Mouse (Mus musculus) cerebellum, adult 11 months (tissue): ENCODE data around the gene Vcl.

Source experiments
- DNase-seq: peaks from one replicate; pipeline ENCODE4 v3.0.0; 2022

The Vcl gene

GRCm38 (mm10) chr14:20945296-20945695, 16.1 kb downstream of the Vcl start:
- no peak for DNase-seq

GRCm38 (mm10) chr14:20956021-20956420, 26.8 kb downstream of the Vcl start:
- DNase-seq, result no peak

GRCm38 (mm10) chr14:20958971-20959370, 29.8 kb downstream of the Vcl start:
- DNase-seq, result no peak

GRCm38 (mm10) chr14:20962466-20962865, 33.3 kb downstream of the Vcl start:
- DNase-seq, result no peak

- DNase-seq, result no peak
Observed at GRCm38 (mm10) chr14:20962906-20963305, 33.7 kb downstream of the Vcl start.

GRCm38 (mm10) chr14:20963863-20964262, 34.7 kb downstream of the Vcl start:
- DNase-seq, result no peak

GRCm38 (mm10) chr14:20964285-20964684, 35.1 kb downstream of the Vcl start:
- no peak for DNase-seq

GRCm38 (mm10) chr14:20966959-20967670, 37.9 kb downstream of the Vcl start:
- DNase-seq, result no peak

GRCm38 (mm10) chr14:20969066-20969465, 39.9 kb downstream of the Vcl start:
- DNase-seq, result no peak

GRCm38 (mm10) chr14:20970389-20970788, 41.2 kb downstream of the Vcl start:
- DNase-seq, result no peak

GRCm38 (mm10) chr14:20970927-20971326, 41.7 kb downstream of the Vcl start:
- DNase-seq, result peak; percentile 41

- DNase-seq, result no peak
Observed at GRCm38 (mm10) chr14:20973821-20974220, 44.6 kb downstream of the Vcl start.

GRCm38 (mm10) chr14:20976741-20977140, 47.5 kb downstream of the Vcl start:
- no peak for DNase-seq

GRCm38 (mm10) chr14:20977726-20978125, 48.5 kb downstream of the Vcl start:
- DNase-seq, result no peak

GRCm38 (mm10) chr14:20983832-20984231, 54.6 kb downstream of the Vcl start:
- DNase-seq, result peak; percentile 15

GRCm38 (mm10) chr14:20985482-20985881, 56.3 kb downstream of the Vcl start:
- DNase-seq, result no peak

- DNase-seq, result no peak
Observed at GRCm38 (mm10) chr14:20991492-20991891, 62.3 kb downstream of the Vcl start.

- DNase-seq, result peak; percentile 18
Observed at GRCm38 (mm10) chr14:20993067-20993691, 64.0 kb downstream of the Vcl start.

- DNase-seq, result no peak
Observed at GRCm38 (mm10) chr14:20994475-20994874, 65.3 kb downstream of the Vcl start.

GRCm38 (mm10) chr14:20995497-20995896, 66.3 kb downstream of the Vcl start:
- no peak for DNase-seq

- DNase-seq, result no peak
Observed at GRCm38 (mm10) chr14:20996361-20996760, 67.2 kb downstream of the Vcl start.

GRCm38 (mm10) chr14:20997548-20997947, 68.3 kb downstream of the Vcl start:
- no peak for DNase-seq

GRCm38 (mm10) chr14:20999617-21000016, 70.4 kb downstream of the Vcl start:
- no peak for DNase-seq

GRCm38 (mm10) chr14:21013800-21014334, 84.7 kb downstream of the Vcl start:
- DNase-seq, result no peak
